Mouse (Mus musculus) adrenal gland, postnatal 14 days (tissue): Measurements from ENCODE around the gene Plcb4. TPM values are rescaled to one million over a fixed set of nuclear protein-coding genes. Genes with fewer than 3 reads are reported as not detected.
A peak's percentile ranks its signal among the peaks of the same experiment; 100 is the strongest.
"Not testable (repeated sequence)": the region's sequence is repeated elsewhere in the genome, so short reads cannot be mapped to it uniquely, and the experiment has no call there.

Source experiments
- DNase-seq: peaks from one replicate; pipeline ENCODE4 v3.0.0; 2021; ENCODE audit warnings: mixed read lengths
- total RNA-seq: library from RNA; stranded (reverse); gene quantifications from 2 replicates; pipeline ENCODE4 v1.2.3, GENCODE M21; 2021

The Plcb4 gene
- total RNA-seq, 1 experiment from 2014 or later, result 42.5 TPM

- DNase-seq, result peak; percentile 68
These were observed 58.7 kb downstream of the Plcb4 start for GRCm38 (mm10) chr2:135717232-135718134.

- no peak for DNase-seq
These were observed 63.3 kb downstream of the Plcb4 start for GRCm38 (mm10) chr2:135722109-135722508.

- DNase-seq, result no peak
These were observed 64.6 kb downstream of the Plcb4 start for GRCm38 (mm10) chr2:135723387-135723786.

GRCm38 (mm10) chr2:135724489-135724888, 65.7 kb downstream of the Plcb4 start:
- DNase-seq, result no peak

GRCm38 (mm10) chr2:135725362-135725761, 66.6 kb downstream of the Plcb4 start:
- no peak for DNase-seq

GRCm38 (mm10) chr2:135727088-135727487, 68.3 kb downstream of the Plcb4 start:
- no peak for DNase-seq

- DNase-seq, result no peak
These were observed 69.1 kb downstream of the Plcb4 start for GRCm38 (mm10) chr2:135727925-135728324.

- DNase-seq, result peak; percentile 64
These were observed 72.8 kb downstream of the Plcb4 start for GRCm38 (mm10) chr2:135731591-135731990.

GRCm38 (mm10) chr2:135732651-135733050, 73.8 kb downstream of the Plcb4 start:
- DNase-seq, result no peak

- DNase-seq, result no peak
These were observed 75.2 kb downstream of the Plcb4 start for GRCm38 (mm10) chr2:135733926-135734510.

- no peak for DNase-seq
These were observed 78.7 kb downstream of the Plcb4 start for GRCm38 (mm10) chr2:135737506-135737905.

GRCm38 (mm10) chr2:135738022-135738780, 79.4 kb downstream of the Plcb4 start:
- DNase-seq, result not testable (repeated sequence)

- DNase-seq, result no peak
These were observed 80.1 kb downstream of the Plcb4 start for GRCm38 (mm10) chr2:135738950-135739349.

- no peak for DNase-seq
These were observed 84.3 kb downstream of the Plcb4 start for GRCm38 (mm10) chr2:135742954-135743700.

GRCm38 (mm10) chr2:135744711-135745110, 85.9 kb downstream of the Plcb4 start:
- DNase-seq, result peak; percentile 32

GRCm38 (mm10) chr2:135745126-135745525, 86.3 kb downstream of the Plcb4 start:
- DNase-seq, result peak; percentile 42

GRCm38 (mm10) chr2:135748441-135748840, 89.6 kb downstream of the Plcb4 start:
- DNase-seq, result no peak

GRCm38 (mm10) chr2:135749606-135750005, 90.8 kb downstream of the Plcb4 start:
- DNase-seq, result no peak

GRCm38 (mm10) chr2:135750748-135751147, 91.9 kb downstream of the Plcb4 start:
- peak; percentile 28 for DNase-seq

- DNase-seq, result no peak
These were observed 97.0 kb downstream of the Plcb4 start for GRCm38 (mm10) chr2:135755792-135756191.

- DNase-seq, result no peak
These were observed 98.7 kb downstream of the Plcb4 start for GRCm38 (mm10) chr2:135757478-135757877.

- DNase-seq, result no peak
These were observed 100.8 kb downstream of the Plcb4 start for GRCm38 (mm10) chr2:135759499-135760095.
